In genomic region chr11:98586892-98587563, GRCm38 (mm10) we compare ENCODE assay signal across 8 mouse cellular contexts. TPM values are rescaled to one million over a fixed set of nuclear protein-coding genes. Genes with fewer than 3 reads are reported as not detected.
DNase-seq lines count a peak whose midpoint lies in the region; ATAC-seq and TF ChIP-seq lines count a peak whose summit lies in the region.

TSS of gene Ormdl3 (minus strand) at chr11:98587368.

- H3K36me3 ChIP-seq in G1E (replicated peaks): peaks cover 34% of the 10 kb centered on the region
- H3K36me3 ChIP-seq in forebrain, postnatal 0 days (ENCODE audit: insufficient read depth): peaks cover 16% of the 10 kb centered on the region
- peaks cover 15% of the 10 kb centered on the region; the same call in 1 of the 2 replicates for H3K36me3 ChIP-seq in lung, embryonic 15.5 days

- peak; percentile 59 for ATAC-seq in G1E (ENCODE audit: extremely low read depth, insufficient number of reproducible peaks, low FRiP score, poor library complexity, severe bottlenecking)
- peak; percentile 98 for ATAC-seq in forebrain, postnatal 0 days
- ATAC-seq in lung, embryonic 15.5 days (ENCODE audit: borderline replicate concordance, extremely low read depth, low FRiP score, low TSS enrichment): peak; percentile 93

- TF ChIP-seq CTCF in G1E (IDR thresholded peaks at IDR 0.05; ENCODE audit: low read depth, low read length): no peak
- TF ChIP-seq CTCF in forebrain, postnatal 0 days (IDR thresholded peaks at IDR 0.05; ENCODE audit: low read depth): no peak

- no peaks in the 10 kb centered on the region for H3K9me3 ChIP-seq in G1E (replicated peaks)
- H3K9me3 ChIP-seq in forebrain, postnatal 0 days (ENCODE audit: low read length): no peaks in the 10 kb centered on the region
- no peaks in the 10 kb centered on the region for H3K9me3 ChIP-seq in lung, embryonic 15.5 days

- H3K4me1 ChIP-seq in G1E (ENCODE audit: insufficient read depth, low read depth, low read length): peaks cover 88% of the 10 kb centered on the region
- peaks cover 23% of the 10 kb centered on the region for H3K4me1 ChIP-seq in forebrain, postnatal 0 days (ENCODE audit: insufficient read depth)
- H3K4me1 ChIP-seq in lung, embryonic 15.5 days: peaks cover 39% of the 10 kb centered on the region

- no peaks in the 10 kb centered on the region for H3K27me3 ChIP-seq in G1E (ENCODE audit: insufficient read depth, low read length)
- no peaks in the 10 kb centered on the region for H3K27me3 ChIP-seq in forebrain, postnatal 0 days (ENCODE audit: insufficient read depth, low read length)
- H3K27me3 ChIP-seq in lung, embryonic 15.5 days: 0 out of 2 replicates have a peak, but pooled peaks cover 5% of the 10 kb centered on the region

- peak within 1 kb of the TSS; percentile 90 for H3K4me3 ChIP-seq in G1E (ENCODE audit: low read depth, low read length)
- peak within 1 kb of the TSS; percentile 95 for H3K4me3 ChIP-seq in forebrain, postnatal 0 days (ENCODE audit: low read depth, low read length)
- peak within 1 kb of the TSS; percentile 76 for H3K4me3 ChIP-seq in lung, embryonic 15.5 days

- peak within 1 kb of the TSS; percentile 91 for H3K9ac ChIP-seq in forebrain, postnatal 0 days
- peak within 1 kb of the TSS; percentile 81 for H3K9ac ChIP-seq in lung, embryonic 15.5 days

- DNase-seq in G1E (ENCODE audit: low spot score): peak; percentile 82
- peak; percentile 98 to 99 for DNase-seq in cerebellum, adult 18-20 months
- peak; percentile 98 for DNase-seq in forebrain, postnatal 0 days
- peak; percentile 99 for DNase-seq in heart, postnatal 4 days
- DNase-seq in layer of hippocampus, adult 8-10 months (ENCODE audit: low spot score in 2 of 2): peak; percentile 97
- DNase-seq in ovary, adult 18-20 months (ENCODE audit: low spot score): peak; percentile 97
- peak; percentile 96 for DNase-seq in thymus, postnatal 0 days (ENCODE audit: low spot score)

- WGBS in forebrain, postnatal 0 days: 3% methylated on average over 49 of the region's 49 CpGs
- WGBS in lung, embryonic 15.5 days: under 1% methylated on average over 49 of the region's 49 CpGs

- H3K4me2 ChIP-seq in forebrain, postnatal 0 days (ENCODE audit: low read depth): peak within 1 kb of the TSS; percentile 73
- H3K4me2 ChIP-seq in lung, embryonic 15.5 days: peak within 1 kb of the TSS; percentile 83

- H3K27ac ChIP-seq in forebrain, postnatal 0 days (ENCODE audit: low read depth, low read length): peak within 1 kb of the TSS; percentile 84
- peak within 1 kb of the TSS; percentile 90 for H3K27ac ChIP-seq in lung, embryonic 15.5 days

RNA-seq across cellular contexts. Expression of gene Ormdl3, which starts in this region (rescaled TPM):
- 11.0 and 22.0 TPM in 2 replicates for total RNA-seq in G1E (2014; fragmentation: Nextera tagmentation)
- total RNA-seq in G1E (2017): 55.0 and 57.0 TPM in 2 replicates
- polyA plus RNA-seq in G1E (2012): 37.8 and 43.2 TPM in 2 replicates
- 99.8 and 115 TPM in 2 replicates for total RNA-seq in forebrain, postnatal 0 days (2014; rRNA removed)
- polyA plus RNA-seq in forebrain, postnatal 0 days (2015; fragmentation: Nextera tagmentation; extraction: Ambion mirVana): 114 and 119 TPM in 2 replicates
- 10 to 100 TPM; 36.5 to 41.5 TPM for total RNA-seq in heart, postnatal 4 days (2021)
- total RNA-seq in layer of hippocampus, adult 8-10 months (2022): 10 to 100 TPM; 43.4 to 57.6 (median 48.9) TPM
- polyA plus RNA-seq in lung, embryonic 15.5 days (2015; fragmentation: Nextera tagmentation; extraction: Ambion mirVana): 54.6 and 55.2 TPM in 2 replicates
- 37.6 and 38.5 TPM in 2 replicates for polyA plus RNA-seq in thymus, postnatal 0 days (2015; fragmentation: Nextera tagmentation; extraction: Ambion mirVana)

Comparison
In these comparisons a context has a peak if more than half of its experiments do, and no peak if none do; other contexts are left out.
1. Peak in every context shown above with its lines: DNase-seq, ATAC-seq, H3K4me3 ChIP-seq and H3K27ac ChIP-seq.